ENCODE assay signal across 8 mouse cellular contexts in the genomic region with DNA sequence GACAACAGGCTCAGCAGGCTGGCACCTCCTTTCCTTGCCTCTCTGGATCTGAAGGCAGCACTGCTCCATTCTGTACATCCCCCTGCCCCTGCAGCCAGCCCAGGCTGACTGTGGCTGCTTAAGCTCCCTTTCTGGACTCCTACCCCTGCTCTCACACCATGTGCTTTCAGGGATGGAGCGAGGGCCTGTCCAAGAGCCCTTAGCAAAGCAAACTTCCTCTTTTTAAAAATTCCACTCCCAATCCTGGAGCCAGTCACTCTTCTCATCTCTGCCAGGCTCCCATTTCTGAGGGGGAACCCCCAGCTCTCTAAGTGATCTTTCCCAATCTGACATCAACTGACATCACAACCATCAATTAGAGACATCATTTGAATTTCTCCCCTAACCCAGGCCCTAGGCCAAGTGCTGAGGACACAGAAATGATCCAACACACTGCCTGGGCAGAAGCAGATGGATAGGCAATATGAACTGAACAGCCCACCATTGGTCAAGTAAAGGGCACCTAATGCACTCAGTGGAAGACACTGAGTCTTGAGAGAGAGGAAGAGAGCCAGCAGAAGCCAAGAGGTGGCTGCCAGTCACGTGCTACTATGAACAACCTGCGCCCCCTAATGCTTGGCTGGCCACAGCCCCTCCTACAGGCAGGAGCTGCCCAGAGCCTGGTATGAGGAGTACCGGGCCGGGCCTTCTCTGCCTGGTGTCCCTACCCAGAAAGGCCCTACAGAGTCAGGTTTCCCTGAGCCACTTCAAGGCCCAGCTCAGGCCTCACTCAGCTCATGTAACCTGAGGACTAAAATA. TPM values are rescaled to one million over a fixed set of nuclear protein-coding genes. Genes with fewer than 3 reads are reported as not detected.
DNase-seq lines count a peak whose midpoint lies in the region; ATAC-seq and TF ChIP-seq lines count a peak whose summit lies in the region.

No protein-coding gene starts in this region.

- H3K9ac ChIP-seq in heart, embryonic 14.5 days (ENCODE audit: low read length) = peak overlapping the region; percentile 41; the same call in 1 of the 2 replicates
- H3K9ac ChIP-seq in MEL (ENCODE audit: control insufficient read depth, low read depth, low read length, poor library complexity, severe bottlenecking) = peak overlapping the region; percentile 30; the same call in 1 of the 2 replicates
- no peak overlapping the region; the same call in 1 of the 2 replicates for H3K9ac ChIP-seq in forebrain, embryonic 15.5 days (replicated peaks)
- H3K9ac ChIP-seq in lung, postnatal 0 days (replicated peaks; ENCODE audit: low read depth) = no peak overlapping the region

- no peak for TF ChIP-seq RAD21 in MEL (IDR thresholded peaks at IDR 0.05; ENCODE audit: low read depth, low read length)

- no peak overlapping the region for H3K4me3 ChIP-seq in heart, embryonic 14.5 days (ENCODE audit: control insufficient read depth in 1 of 2, insufficient read depth in 1 of 2, low read depth in 1 of 2, low read length in 2 of 2)
- peak overlapping the region; percentile 8 to 12; a peak in 3 of 4 replicates for H3K4me3 ChIP-seq in MEL (ENCODE audit: control insufficient read depth in 1 of 2, insufficient read depth in 1 of 2, low read depth in 2 of 2, low read length in 2 of 2)
- peak overlapping the region; percentile 65; the same call in 1 of the 2 replicates for H3K4me3 ChIP-seq in forebrain, embryonic 15.5 days
- no peak overlapping the region for H3K4me3 ChIP-seq in lung, postnatal 0 days (ENCODE audit: low read depth, low read length)

- H3K4me1 ChIP-seq in heart, embryonic 14.5 days (ENCODE audit: control insufficient read depth in 2 of 2, insufficient read depth in 2 of 2, low read length in 2 of 2) = peaks cover 29 to 34% of the 10 kb centered on the region in 2 experiments
- peaks cover 9 to 30% of the 10 kb centered on the region in 2 experiments; a peak in 3 of 4 replicates for H3K4me1 ChIP-seq in MEL (ENCODE audit: control insufficient read depth in 1 of 2, insufficient read depth in 2 of 2, low read length in 2 of 2)
- H3K4me1 ChIP-seq in forebrain, embryonic 15.5 days = peaks cover 56% of the 10 kb centered on the region
- H3K4me1 ChIP-seq in lung, postnatal 0 days (ENCODE audit: insufficient read depth, low read depth, low read length) = peaks cover 15% of the 10 kb centered on the region

- TF ChIP-seq CTCF in MEL (IDR thresholded peaks at IDR 0.05 in 2 of 3, conservative IDR thresholded peaks at IDR 0.05 in 1 of 3; ENCODE audit: control insufficient read depth in 1 of 3, insufficient read depth in 1 of 3, low read depth in 2 of 3, low read length in 3 of 3, poor library complexity in 1 of 3, severe bottlenecking in 1 of 3) = peak; percentile 12 to 45 (median 37); a peak in 4 of 6 replicates
- peak; percentile 21; the same call in 1 of the 2 replicates for TF ChIP-seq CTCF in lung, postnatal 0 days (IDR thresholded peaks at IDR 0.05)

- DNase-seq in heart, postnatal 25 days (ENCODE audit: low spot score) = no peak
- DNase-seq in MEL (ENCODE audit: low read depth, low spot score) = peak; percentile 56
- peak; percentile 54 for DNase-seq in lung, postnatal 0 days (ENCODE audit: low spot score)
- DNase-seq in spleen, postnatal 14 days (ENCODE audit: low spot score in 2 of 2) = no peak
- DNase-seq in testis, postnatal 10 days (ENCODE audit: low spot score) = no peak
- no peak for DNase-seq in urinary bladder, postnatal 4 days (ENCODE audit: low spot score in 2 of 2)

- TF ChIP-seq POLR2A in MEL (IDR thresholded peaks at IDR 0.05; ENCODE audit: control insufficient read depth in 1 of 2, insufficient read depth in 1 of 2, low read depth in 1 of 2, low read length in 2 of 2, poor library complexity in 1 of 2) = no peak

- peaks cover 17% of the 10 kb centered on the region for H3K79me2 ChIP-seq in MEL (ENCODE audit: control insufficient read depth, insufficient read depth, low read length, poor library complexity)

- intact Hi-C loops in heart, postnatal 25 days (cut with DNase I) = no loop called here

- no peaks in the 10 kb centered on the region for H3K27me3 ChIP-seq in heart, embryonic 14.5 days (ENCODE audit: control insufficient read depth, insufficient read depth, low read length)
- H3K27me3 ChIP-seq in MEL (ENCODE audit: control insufficient read depth in 1 of 2, insufficient read depth in 2 of 2, low read length in 2 of 2) = no peaks in the 10 kb centered on the region
- no peaks in the 10 kb centered on the region for H3K27me3 ChIP-seq in forebrain, embryonic 15.5 days
- H3K27me3 ChIP-seq in lung, postnatal 0 days (replicated peaks; ENCODE audit: insufficient read depth, low read length) = no peaks in the 10 kb centered on the region

- H3K36me3 ChIP-seq in heart, embryonic 14.5 days (ENCODE audit: control insufficient read depth, insufficient read depth, low read length) = peaks cover 9% of the 10 kb centered on the region; the same call in 1 of the 2 replicates
- H3K36me3 ChIP-seq in MEL (ENCODE audit: control insufficient read depth in 1 of 2, insufficient read depth in 2 of 2, low read length in 2 of 2) = peaks cover 0 to 10% of the 10 kb centered on the region in 2 experiments; a peak in 2 of 4 replicates
- peaks cover 8% of the 10 kb centered on the region; the same call in 1 of the 2 replicates for H3K36me3 ChIP-seq in forebrain, embryonic 15.5 days
- H3K36me3 ChIP-seq in lung, postnatal 0 days (ENCODE audit: insufficient read depth, low read length) = no peaks in the 10 kb centered on the region

- peak overlapping the region; percentile 96 for H3K4me2 ChIP-seq in heart, embryonic 14.5 days (ENCODE audit: low read length)
- peak overlapping the region; percentile 74 for H3K4me2 ChIP-seq in forebrain, embryonic 15.5 days (replicated peaks)
- no peak overlapping the region for H3K4me2 ChIP-seq in lung, postnatal 0 days (replicated peaks; ENCODE audit: low read depth, low read length)

- H3K27ac ChIP-seq in heart, embryonic 14.5 days (replicated peaks in 1 of 2; ENCODE audit: control insufficient read depth in 1 of 2, insufficient read depth in 1 of 2, low read depth in 2 of 2, low read length in 2 of 2) = peak overlapping the region; percentile 3 to 35; a peak in 2 of 4 replicates
- peak overlapping the region; percentile 8; the same call in 1 of the 2 replicates for H3K27ac ChIP-seq in MEL (ENCODE audit: control insufficient read depth, low read depth, low read length)
- no peak overlapping the region for H3K27ac ChIP-seq in forebrain, embryonic 15.5 days (replicated peaks)
- no peak overlapping the region for H3K27ac ChIP-seq in lung, postnatal 0 days (ENCODE audit: low read length)

- H3K9me3 ChIP-seq in heart, embryonic 14.5 days (ENCODE audit: control insufficient read depth, low read length) = no peaks in the 10 kb centered on the region
- H3K9me3 ChIP-seq in MEL (replicated peaks; ENCODE audit: insufficient read depth, low read length) = no peaks in the 10 kb centered on the region
- H3K9me3 ChIP-seq in forebrain, embryonic 15.5 days = no peaks in the 10 kb centered on the region
- H3K9me3 ChIP-seq in lung, postnatal 0 days (ENCODE audit: low read length) = no peaks in the 10 kb centered on the region

- 37% methylated on average over 5 of the region's 5 CpGs for WGBS in heart, embryonic 14.5 days
- 52% methylated on average over 5 of the region's 5 CpGs for WGBS in forebrain, embryonic 15.5 days
- WGBS in lung, postnatal 0 days = 56% methylated on average over 5 of the region's 5 CpGs

- peak in 1 of 2 experiments; percentile 30; a peak in 1 of 4 replicates for TF ChIP-seq EP300 in MEL (IDR thresholded peaks at IDR 0.05; ENCODE audit: low read depth in 1 of 2, low read length in 2 of 2)
- no peak for TF ChIP-seq EP300 in lung, postnatal 0 days (IDR thresholded peaks at IDR 0.05)

- ATAC-seq in heart, embryonic 14.5 days (ENCODE audit: insufficient number of reproducible peaks, insufficient read depth, low FRiP score, low read depth) = no peak
- ATAC-seq in forebrain, embryonic 15.5 days (replicated peaks) = no peak
- ATAC-seq in lung, postnatal 0 days = no peak

RNA-seq across cellular contexts. Expression of a gene that starts 3.8 kb away (rescaled TPM):
- polyA plus RNA-seq in heart, embryonic 14.5 days (2014; fragmentation: Nextera tagmentation; extraction: Ambion mirVana) = 3.0 and 3.4 TPM in 2 replicates
- 1 to 10 TPM; 4.4 to 5.7 TPM for total RNA-seq in heart, postnatal 25 days (2021)
- total RNA-seq in MEL (2012; rRNA removed) = 12.1 and 13.4 TPM in 2 replicates
- polyA plus RNA-seq in MEL (2012; ENCODE audit: insufficient read depth in 1 of 2, insufficient read length in 2 of 2, low read depth in 1 of 2, low replicate concordance in 2 of 2, missing spikeins in 1 of 2) = 10 to 100 TPM in 1 of 2 experiments, not detected in 1; 14.0 TPM
- polyA plus RNA-seq in forebrain, embryonic 15.5 days (2015; fragmentation: Nextera tagmentation; extraction: Ambion mirVana) = 13.2 and 13.7 TPM in 2 replicates
- 8.6 and 10.3 TPM in 2 replicates for polyA plus RNA-seq in lung, postnatal 0 days (2015; fragmentation: Nextera tagmentation; extraction: Ambion mirVana)

RNA-seq across cellular contexts. Expression of a gene that starts 15.7 kb away (rescaled TPM):
- polyA plus RNA-seq in heart, embryonic 14.5 days (2014; fragmentation: Nextera tagmentation; extraction: Ambion mirVana) = 11.5 and 11.6 TPM in 2 replicates
- 10 to 100 TPM; 24.8 to 45.0 TPM for total RNA-seq in heart, postnatal 25 days (2021)
- total RNA-seq in MEL (2012; rRNA removed) = 0.81 and 0.92 TPM in 2 replicates
- polyA plus RNA-seq in MEL (2012; ENCODE audit: insufficient read depth in 1 of 2, insufficient read length in 2 of 2, low read depth in 1 of 2, low replicate concordance in 2 of 2, missing spikeins in 1 of 2) = 1 to 10 TPM in 1 of 2 experiments, not detected in 1; 2.2 TPM
- polyA plus RNA-seq in forebrain, embryonic 15.5 days (2015; fragmentation: Nextera tagmentation; extraction: Ambion mirVana) = 35.4 and 38.3 TPM in 2 replicates
- 8.3 and 9.3 TPM in 2 replicates for polyA plus RNA-seq in lung, postnatal 0 days (2015; fragmentation: Nextera tagmentation; extraction: Ambion mirVana)

RNA-seq across cellular contexts. Expression of a gene that starts 15.8 kb away (rescaled TPM):
- not detected in 2 replicates for polyA plus RNA-seq in heart, embryonic 14.5 days (2014; fragmentation: Nextera tagmentation; extraction: Ambion mirVana)
- under 1 TPM; 0.42 to 0.96 TPM for total RNA-seq in heart, postnatal 25 days (2021)
- 0.08 and 0.10 TPM in 2 replicates for total RNA-seq in MEL (2012; rRNA removed)
- polyA plus RNA-seq in MEL (2012; ENCODE audit: insufficient read depth in 1 of 2, insufficient read length in 2 of 2, low read depth in 1 of 2, low replicate concordance in 2 of 2, missing spikeins in 1 of 2) = under 1 TPM in 1 of 2 experiments, not detected in 1; 0.40 TPM
- 0.57 and 0.61 TPM in 2 replicates for polyA plus RNA-seq in forebrain, embryonic 15.5 days (2015; fragmentation: Nextera tagmentation; extraction: Ambion mirVana)
- polyA plus RNA-seq in lung, postnatal 0 days (2015; fragmentation: Nextera tagmentation; extraction: Ambion mirVana) = 0.23 and 0.31 TPM in 2 replicates

RNA-seq across cellular contexts. Expression of a gene that starts 21.2 kb away (rescaled TPM):
- 82.3 and 91.6 TPM in 2 replicates for polyA plus RNA-seq in heart, embryonic 14.5 days (2014; fragmentation: Nextera tagmentation; extraction: Ambion mirVana)
- 10 to 100 TPM; 41.3 to 41.7 TPM for total RNA-seq in heart, postnatal 25 days (2021)
- 11.4 and 14.1 TPM in 2 replicates for total RNA-seq in MEL (2012; rRNA removed)
- polyA plus RNA-seq in MEL (2012; ENCODE audit: insufficient read depth in 1 of 2, insufficient read length in 2 of 2, low read depth in 1 of 2, low replicate concordance in 2 of 2, missing spikeins in 1 of 2) = 10 to 100 TPM in 1 of 2 experiments, not detected in 1; 16.0 TPM
- polyA plus RNA-seq in forebrain, embryonic 15.5 days (2015; fragmentation: Nextera tagmentation; extraction: Ambion mirVana) = 14.1 and 15.3 TPM in 2 replicates
- 152 and 170 TPM in 2 replicates for polyA plus RNA-seq in lung, postnatal 0 days (2015; fragmentation: Nextera tagmentation; extraction: Ambion mirVana)

RNA-seq across cellular contexts. Expression of a gene that starts 47.0 kb away (rescaled TPM):
- polyA plus RNA-seq in heart, embryonic 14.5 days (2014; fragmentation: Nextera tagmentation; extraction: Ambion mirVana) = 0.34 and 0.85 TPM in 2 replicates
- total RNA-seq in heart, postnatal 25 days (2021) = 10 to 100 TPM in 1 of 2 experiments, 1 to 10 TPM in 1; 9.8 to 11.4 TPM
- total RNA-seq in MEL (2012; rRNA removed) = not detected in 2 replicates
- polyA plus RNA-seq in MEL (2012; ENCODE audit: insufficient read depth in 1 of 2, insufficient read length in 2 of 2, low read depth in 1 of 2, low replicate concordance in 2 of 2, missing spikeins in 1 of 2) = under 1 TPM in 1 of 2 experiments, not detected in 1; 0.04 TPM
- 11.9 and 14.6 TPM in 2 replicates for polyA plus RNA-seq in forebrain, embryonic 15.5 days (2015; fragmentation: Nextera tagmentation; extraction: Ambion mirVana)
- polyA plus RNA-seq in lung, postnatal 0 days (2015; fragmentation: Nextera tagmentation; extraction: Ambion mirVana) = 0.11 and 0.17 TPM in 2 replicates

Comparison
In these comparisons a context has a peak if more than half of its experiments do, and no peak if none do; other contexts are left out.
1. H3K27ac ChIP-seq: peak in heart, embryonic 14.5 days (2 of 2) and MEL (single experiment); none in forebrain, embryonic 15.5 days (single experiment) and lung, postnatal 0 days (single experiment).
2. H3K4me3 ChIP-seq: peak in MEL (2 of 2) and forebrain, embryonic 15.5 days (single experiment); none in heart, embryonic 14.5 days (0 of 2) and lung, postnatal 0 days (single experiment).
3. H3K9ac ChIP-seq: peak in heart, embryonic 14.5 days (single experiment) and MEL (single experiment); none in forebrain, embryonic 15.5 days (single experiment) and lung, postnatal 0 days (single experiment).
4. DNase-seq: peak in MEL (single experiment) and lung, postnatal 0 days (single experiment); none in heart, postnatal 25 days (single experiment), spleen, postnatal 14 days (0 of 2), testis, postnatal 10 days (single experiment) and urinary bladder, postnatal 4 days (0 of 2).